Mouse (Mus musculus) regulatory T cell (primary cell): Measurements from ENCODE around the gene Eea1.
"Not testable (repeated sequence)": the region's sequence is repeated elsewhere in the genome, so short reads cannot be mapped to it uniquely, and the experiment has no call there.

ENCODE experiments used
- in situ Hi-C: fragments of 300-600 bp; cut with MboI, MseI; formaldehyde crosslinking; loops from one replicate; pipeline ENCODE4 v1.15.1; 2025; ENCODE audit warnings: high pct_unique_total_duplicates

Gene Eea1

GRCm38 (mm10) chr10:96047960-96048536 is 107.6 kb downstream of the Eea1 start:
- in situ Hi-C loops: loop anchor here (25.0 kb wide), 1 partner anchor 486 kb away; the partner anchor contains the start of gene Nudt4

- in situ Hi-C loops: loop anchor here (25.0 kb wide), 1 partner anchor 486 kb away; the partner anchor contains the start of gene Nudt4
Observed at GRCm38 (mm10) chr10:96048550-96048949, 108.1 kb downstream of the Eea1 start.

GRCm38 (mm10) chr10:96067347-96067746 is 126.9 kb downstream of the Eea1 start:
- in situ Hi-C loops: loop anchor here (10.0 kb wide), 1 partner anchor 1593 kb away; no protein-coding TSS in a partner anchor

GRCm38 (mm10) chr10:96074386-96074785 is 133.9 kb downstream of the Eea1 start:
- in situ Hi-C loops: no loop called here

- in situ Hi-C loops: no loop called here
Observed at GRCm38 (mm10) chr10:96075403-96075802, 135.0 kb downstream of the Eea1 start.

- in situ Hi-C loops: no loop called here
Observed at GRCm38 (mm10) chr10:96075880-96076279, 135.4 kb downstream of the Eea1 start.

GRCm38 (mm10) chr10:96076461-96076860 is 136.0 kb downstream of the Eea1 start:
- in situ Hi-C loops: no loop called here

GRCm38 (mm10) chr10:96077480-96078066 is 137.1 kb downstream of the Eea1 start:
- in situ Hi-C loops: not testable (repeated sequence)

GRCm38 (mm10) chr10:96079823-96080222 is 139.4 kb downstream of the Eea1 start:
- in situ Hi-C loops: loop anchor here (5.0 kb wide), 1 partner anchor 97 kb away; no protein-coding TSS in a partner anchor

GRCm38 (mm10) chr10:96080440-96081381 is 140.3 kb downstream of the Eea1 start:
- in situ Hi-C loops: loop anchor here (5.0 kb wide), 1 partner anchor 97 kb away; no protein-coding TSS in a partner anchor

GRCm38 (mm10) chr10:96082203-96082602 is 141.8 kb downstream of the Eea1 start:
- in situ Hi-C loops: loop anchor here (5.0 kb wide), 1 partner anchor 95 kb away; no protein-coding TSS in a partner anchor

GRCm38 (mm10) chr10:96089744-96090143 is 149.3 kb downstream of the Eea1 start:
- in situ Hi-C loops: no loop called here

- in situ Hi-C loops: no loop called here
Observed at GRCm38 (mm10) chr10:96090388-96090787, 149.9 kb downstream of the Eea1 start.

GRCm38 (mm10) chr10:96093890-96094531 is 153.6 kb downstream of the Eea1 start:
- in situ Hi-C loops: no loop called here

GRCm38 (mm10) chr10:96094559-96094958 is 154.1 kb downstream of the Eea1 start:
- in situ Hi-C loops: no loop called here
